Mouse (Mus musculus) heart, embryonic 11.5 days (tissue): Measurements from ENCODE around the gene Rpain. TPM values are rescaled to one million over a fixed set of nuclear protein-coding genes. Genes with fewer than 3 reads are reported as not detected.

Experiments used
- ATAC-seq: fragments of 200-750 bp; cut with Nextera tagmentation; replicated peaks from 2 replicates; pipeline ENCODE4 v1.8.0; 2017; ENCODE audit warnings: moderate library complexity; ENCODE audit not compliant: insufficient number of reproducible peaks, low FRiP score, low TSS enrichment
- H3K27ac ChIP-seq: fragments of 300-500 bp; sonication (generic); 2 replicates; pipeline ENCODE4 v1.5.1; 2014; ENCODE audit warnings: mild to moderate bottlenecking, low read depth, low read length
- H3K27me3 ChIP-seq: fragments of 300-500 bp; sonication (generic); 2 replicates; pipeline ENCODE4 v1.6.1; 2014; ENCODE audit warnings: mild to moderate bottlenecking, low read length, mixed read lengths; ENCODE audit not compliant: control insufficient read depth, insufficient read depth
- H3K36me3 ChIP-seq: fragments of 300-500 bp; sonication (generic); 2 replicates; pipeline ENCODE4 v1.6.1; 2014; ENCODE audit warnings: mild to moderate bottlenecking, low read length, moderate library complexity, mixed read lengths; ENCODE audit not compliant: control insufficient read depth, insufficient read depth
- H3K4me1 ChIP-seq: fragments of 300-500 bp; sonication (generic); 2 replicates; pipeline ENCODE4 v1.6.1; 2014; ENCODE audit warnings: low read length; ENCODE audit not compliant: control insufficient read depth, insufficient read depth
- H3K4me2 ChIP-seq: fragments of 300-500 bp; sonication (generic); 2 replicates; pipeline ENCODE4 v1.6.1; 2014; ENCODE audit warnings: mild to moderate bottlenecking, moderate library complexity
- H3K4me3 ChIP-seq: fragments of 300-500 bp; sonication (generic); 2 replicates; pipeline ENCODE4 v1.5.1; 2014; ENCODE audit warnings: low read depth, low read length
- H3K9ac ChIP-seq: fragments of 300-500 bp; sonication (generic); 2 replicates; pipeline ENCODE4 v1.6.1; 2014; ENCODE audit warnings: mild to moderate bottlenecking, low read depth, low read length, moderate library complexity
- H3K9me3 ChIP-seq: fragments of 300-500 bp; sonication (generic); replicated peaks from 2 replicates; pipeline ENCODE4 v1.6.1; 2016; ENCODE audit warnings: low read length; ENCODE audit not compliant: control insufficient read depth
- WGBS: fragments of 180-500 bp; shearing (Covaris S2); extraction: QIAGEN DNeasy Blood & Tissue Kit; methylation state at CpG from one replicate; pipeline ENCODE4 v1.1.7; 2014; ENCODE audit not compliant: insufficient replicate concordance; 5-methylcytosine and 5-hydroxymethylcytosine counted together
- polyA plus RNA-seq: library from polyadenylated mRNA; unstranded; fragments of >200 nt; fragmentation: Nextera tagmentation; extraction: Ambion mirVana; gene quantifications from 2 replicates; pipeline ENCODE4 v1.2.1, GENCODE M21; 2014

Gene Rpain
- polyA plus RNA-seq = 54.4 and 58.6 TPM in 2 replicates

DNA sequence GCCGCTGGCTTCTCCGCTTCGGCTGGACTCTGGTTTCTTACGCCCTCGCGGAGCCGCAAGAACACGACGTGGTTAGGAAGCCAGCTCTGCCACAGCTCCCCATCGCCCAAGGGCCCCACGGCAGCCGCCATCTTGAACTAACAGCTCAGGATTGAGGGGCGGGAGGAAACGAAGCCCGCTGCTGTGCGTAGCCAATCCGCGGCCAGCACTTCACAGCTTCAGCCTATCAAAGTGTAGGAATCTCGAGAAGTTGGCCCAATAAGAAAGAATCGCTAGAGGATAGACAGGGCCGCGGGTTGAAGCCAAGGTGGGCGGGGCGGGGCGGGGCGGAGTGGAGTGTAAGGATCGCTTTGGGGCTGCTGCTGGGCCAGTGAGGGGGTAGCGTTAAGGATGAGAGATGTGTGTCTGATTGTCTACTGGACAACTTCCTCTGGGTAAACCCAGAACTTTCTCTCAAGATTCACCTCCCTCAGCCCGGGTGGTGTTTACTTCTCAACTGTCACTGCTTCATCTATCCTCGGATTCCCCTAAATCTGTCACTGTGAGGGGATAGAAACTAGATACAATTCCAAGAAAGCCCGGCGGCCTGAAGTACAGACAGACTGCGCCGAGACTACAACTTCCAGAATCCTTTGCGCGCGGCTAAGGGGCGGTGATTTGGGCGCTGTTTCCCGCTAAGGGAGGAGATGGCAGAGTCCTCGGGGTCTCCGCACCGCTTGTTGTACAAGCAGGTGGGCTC, at the start of gene Rpain, which contains the start of gene Nup88:
TSS of gene Rpain (plus strand) at position 393 of the 739 bp plus-strand sequence.
TSS of gene Nup88 (minus strand) at position 153 of the 739 bp plus-strand sequence.
- WGBS = under 1% methylated on average over 43 of the region's 43 CpGs

DNA sequence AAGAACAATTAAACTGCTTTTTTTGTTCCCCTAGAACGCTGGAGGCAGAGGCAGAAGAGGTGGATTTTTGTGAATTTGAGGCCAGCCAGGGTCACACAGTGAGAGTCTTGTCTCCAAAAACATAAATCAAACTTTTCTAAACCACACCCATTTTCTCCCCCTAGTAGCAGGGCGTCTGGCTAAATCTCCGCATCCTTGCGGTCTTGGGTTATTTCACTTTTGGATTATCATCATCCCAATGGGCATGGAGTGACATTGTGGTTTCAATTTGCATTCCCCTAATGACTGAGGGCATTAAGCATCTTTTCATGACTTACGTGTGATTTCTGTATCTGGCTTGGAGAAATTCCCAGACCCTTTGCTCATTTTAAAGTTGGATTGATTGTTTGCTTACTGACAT, 38.6 kb upstream of the Rpain start:
- no peaks in the 10 kb centered on the region for H3K27me3 ChIP-seq
- ATAC-seq = no peak
- peaks cover 15% of the 10 kb centered on the region for H3K36me3 ChIP-seq
- no peak overlapping the region for H3K27ac ChIP-seq
- H3K9me3 ChIP-seq = no peaks in the 10 kb centered on the region
- no peak overlapping the region for H3K4me3 ChIP-seq
- 91% methylated on average over 5 of the region's 5 CpGs for WGBS
- no peak overlapping the region for H3K9ac ChIP-seq
- no peak overlapping the region for H3K4me2 ChIP-seq
- no peaks in the 10 kb centered on the region for H3K4me1 ChIP-seq

More for the DNA sequence above, at the start of gene Rpain, which contains the start of gene Nup88:
- no peaks in the 10 kb centered on the region for H3K9me3 ChIP-seq
- H3K4me2 ChIP-seq = peak within 1 kb of the TSS; percentile 85
- ATAC-seq = peak; percentile 95
- H3K4me3 ChIP-seq = peak within 1 kb of the TSS; percentile 96
- H3K27ac ChIP-seq = peak within 1 kb of the TSS; percentile 88
- H3K27me3 ChIP-seq = no peaks in the 10 kb centered on the region
- H3K4me1 ChIP-seq = peaks cover 12% of the 10 kb centered on the region
- peak within 1 kb of the TSS; percentile 92 for H3K9ac ChIP-seq
- peaks cover 7% of the 10 kb centered on the region; the same call in 1 of the 2 replicates for H3K36me3 ChIP-seq

DNA sequence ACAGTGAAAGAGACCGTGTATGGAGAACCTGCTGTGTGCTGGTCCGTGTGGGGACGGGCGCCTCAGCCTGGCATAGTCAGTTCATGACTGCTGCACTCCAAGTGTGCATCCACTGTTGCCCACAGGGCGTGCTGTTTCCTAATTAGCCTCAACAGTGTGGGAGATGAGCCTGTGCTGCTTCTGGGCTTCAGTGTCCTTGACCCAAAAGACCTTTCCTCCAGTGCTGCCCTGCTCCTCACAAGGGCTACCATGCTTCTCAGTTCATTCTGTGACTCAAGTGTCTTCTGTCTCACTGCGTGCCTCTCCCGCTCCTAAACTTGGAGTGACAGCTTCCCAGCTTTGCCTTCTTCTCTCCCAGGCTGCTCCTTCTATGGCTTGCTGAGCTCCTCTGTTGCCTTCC, 34.7 kb upstream of the Rpain start:
- Histone ChIP-seq H3K4me3 (no peak overlapping the region), H3K9ac (no peak overlapping the region), H3K4me1 (no peaks in the 10 kb centered on the region), H3K36me3 (peaks cover 18% of the 10 kb centered on the region), H3K4me2 (no peak overlapping the region), H3K27me3 (no peaks in the 10 kb centered on the region), H3K9me3 (no peaks in the 10 kb centered on the region), H3K27ac (no peak overlapping the region)
- no peak for ATAC-seq
- WGBS = 86% methylated on average over 7 of the region's 7 CpGs

DNA sequence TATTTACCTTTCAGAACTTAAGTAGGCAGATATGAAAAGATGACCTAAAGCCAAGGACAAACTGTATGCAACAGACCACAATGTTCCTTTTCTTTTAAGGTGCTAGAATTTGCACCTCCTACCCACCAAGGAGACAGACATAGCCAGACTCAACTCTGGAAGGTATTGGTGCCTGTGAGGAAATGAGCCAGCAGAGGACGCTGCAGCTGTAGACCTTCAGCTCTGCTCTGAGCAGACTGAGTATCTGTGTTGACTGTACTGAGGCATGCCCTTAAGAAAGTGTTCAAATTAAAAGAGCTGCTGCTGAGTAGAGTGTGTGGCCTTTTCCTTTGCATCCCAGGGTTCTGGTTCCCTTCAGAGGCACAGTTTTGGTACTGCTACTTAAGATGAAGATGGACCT, 27.4 kb upstream of the Rpain start:
- Histone ChIP-seq H3K36me3 (peaks cover 37% of the 10 kb centered on the region), H3K9me3 (no peaks in the 10 kb centered on the region), H3K4me2 (no peak overlapping the region), H3K27ac (no peak overlapping the region), H3K4me1 (no peaks in the 10 kb centered on the region), H3K4me3 (no peak overlapping the region), H3K9ac (no peak overlapping the region), H3K27me3 (no peaks in the 10 kb centered on the region)
- 82% methylated on average over 1 of the region's 1 CpGs for WGBS
- no peak for ATAC-seq

DNA sequence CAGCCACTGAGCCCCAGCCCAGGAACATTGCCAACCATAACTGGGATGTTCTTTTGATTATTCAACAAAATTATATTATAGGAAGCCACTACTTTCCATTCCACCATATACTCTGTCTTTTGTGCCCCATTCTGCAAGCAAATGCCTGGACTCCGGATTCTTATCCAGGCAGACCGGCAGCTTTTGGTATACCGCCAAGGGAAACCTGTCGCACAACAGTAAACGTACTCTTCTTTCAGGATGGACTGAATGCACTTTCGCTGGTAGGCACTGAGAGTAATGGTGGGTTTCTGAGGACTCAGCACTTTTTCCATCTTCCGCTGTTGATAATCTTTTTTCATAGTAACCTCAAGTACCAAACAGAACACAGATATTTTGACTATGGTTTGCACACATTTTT, 26.4 kb upstream of the Rpain start:
- Histone ChIP-seq H3K4me3 (no peak overlapping the region), H3K4me2 (no peak overlapping the region), H3K36me3 (peaks cover 41% of the 10 kb centered on the region), H3K9me3 (no peaks in the 10 kb centered on the region), H3K27ac (no peak overlapping the region), H3K9ac (no peak overlapping the region), H3K4me1 (no peaks in the 10 kb centered on the region), H3K27me3 (no peaks in the 10 kb centered on the region)
- WGBS = 94% methylated on average over 7 of the region's 7 CpGs
- ATAC-seq = no peak

DNA sequence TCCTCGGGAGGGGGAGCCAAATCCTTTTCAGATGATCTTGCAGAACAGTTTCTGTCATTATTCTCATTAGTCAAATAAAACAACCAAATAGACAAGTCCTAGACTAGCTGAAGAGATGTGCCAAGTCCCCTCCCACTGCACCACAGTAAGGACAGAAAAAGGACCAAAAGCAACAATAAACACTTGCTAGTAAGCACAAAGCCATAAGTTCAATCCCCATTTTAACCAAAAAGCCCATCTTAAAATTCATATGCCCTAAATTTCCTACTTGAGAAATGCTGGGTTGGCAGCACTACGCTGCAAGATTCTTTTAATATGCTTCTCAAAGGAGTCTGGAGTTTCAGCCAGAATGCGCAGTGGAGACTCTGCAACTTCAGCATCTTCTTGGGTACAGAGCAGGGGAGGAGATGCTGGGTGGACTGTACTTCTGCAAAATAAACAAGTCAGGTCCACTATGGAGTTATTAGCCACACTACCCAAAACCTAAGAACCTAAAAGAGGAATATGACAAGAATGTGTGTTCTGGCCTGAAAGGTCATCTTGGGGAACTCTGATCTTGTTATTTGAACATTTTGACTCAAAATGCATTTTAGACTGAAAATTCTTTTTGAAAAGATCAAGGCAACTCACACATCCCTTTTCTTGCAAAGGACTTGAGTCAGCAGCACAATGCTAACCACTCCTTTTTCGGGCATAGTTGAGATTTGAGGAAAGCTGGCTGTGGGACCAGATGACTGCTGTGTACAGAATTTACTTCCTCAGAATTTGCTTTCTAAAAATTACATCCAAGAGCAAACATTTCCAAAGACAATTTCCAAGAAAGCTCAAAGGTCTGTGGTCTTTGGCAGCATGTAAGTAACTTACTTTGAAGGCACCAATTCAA, 24.8 kb upstream of the Rpain start:
- 87% methylated on average over 4 of the region's 4 CpGs for WGBS
- ATAC-seq = no peak
- Histone ChIP-seq H3K27ac (no peak overlapping the region), H3K4me2 (no peak overlapping the region), H3K27me3 (no peaks in the 10 kb centered on the region), H3K36me3 (peaks cover 47% of the 10 kb centered on the region), H3K9ac (no peak overlapping the region), H3K4me3 (no peak overlapping the region), H3K9me3 (no peaks in the 10 kb centered on the region), H3K4me1 (no peaks in the 10 kb centered on the region)

DNA sequence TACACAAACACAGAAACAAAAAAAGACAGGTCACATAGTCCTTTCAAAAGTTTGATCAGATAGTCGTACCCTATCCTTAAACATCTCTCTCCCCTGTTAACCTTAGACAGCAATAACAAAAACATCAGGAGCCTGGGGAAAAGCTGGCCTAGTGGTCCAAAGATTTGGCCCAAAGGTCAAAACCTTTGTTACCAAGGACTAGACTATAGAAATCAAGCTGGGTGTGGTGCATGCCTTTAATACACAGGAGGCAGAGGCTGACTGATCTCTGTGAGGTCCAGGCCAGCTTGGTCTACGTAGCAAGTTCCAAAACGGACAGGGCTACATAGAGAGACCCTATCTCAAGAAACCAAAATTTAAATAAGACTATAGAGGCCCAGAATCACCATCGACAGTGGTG, 15.3 kb upstream of the Rpain start:
- no peak overlapping the region for H3K4me3 ChIP-seq
- H3K27me3 ChIP-seq = no peaks in the 10 kb centered on the region
- H3K9me3 ChIP-seq = no peaks in the 10 kb centered on the region
- no peaks in the 10 kb centered on the region for H3K4me1 ChIP-seq
- no peak for ATAC-seq
- WGBS = 90% methylated on average over 4 of the region's 4 CpGs
- peaks cover 51% of the 10 kb centered on the region for H3K36me3 ChIP-seq
- H3K9ac ChIP-seq = no peak overlapping the region
- no peak overlapping the region for H3K27ac ChIP-seq
- H3K4me2 ChIP-seq = no peak overlapping the region

DNA sequence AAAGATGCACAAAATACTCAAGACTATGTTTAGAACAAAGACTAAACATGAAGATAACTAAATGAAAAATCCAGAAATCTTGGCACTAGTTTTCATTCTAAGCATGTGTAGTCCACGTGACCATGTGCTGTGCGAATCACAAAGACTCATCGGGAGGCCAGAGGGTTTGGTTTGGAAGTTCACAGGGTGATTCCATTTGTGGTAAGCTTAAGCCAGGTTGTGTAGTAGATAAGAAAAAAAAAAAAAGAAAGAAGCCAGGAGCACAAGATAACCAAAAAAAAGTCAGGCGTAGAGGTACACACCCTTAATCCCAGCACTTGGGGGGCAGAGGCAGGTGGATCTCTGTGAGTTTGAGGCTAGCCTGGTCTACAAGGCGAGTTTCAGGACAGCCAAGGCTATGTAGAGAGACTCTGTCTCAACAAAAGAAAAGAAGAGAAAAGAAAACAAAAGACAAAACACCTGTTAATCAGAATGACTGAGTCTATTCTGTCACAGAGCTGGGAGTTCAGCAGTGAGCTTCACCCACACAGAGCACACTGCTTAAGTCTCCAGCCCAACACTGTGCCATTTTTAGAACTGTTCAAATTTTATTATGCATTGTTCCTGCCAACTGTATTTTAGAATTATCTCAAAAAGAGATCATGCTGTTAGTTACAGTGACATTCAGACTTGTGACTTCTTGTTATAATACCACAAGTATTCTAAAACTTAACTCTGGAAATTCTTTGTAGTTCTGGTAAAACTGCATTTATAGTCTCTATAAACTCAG, 9.0 kb upstream of the Rpain start:
- Histone ChIP-seq H3K4me3 (no peak overlapping the region), H3K9me3 (no peaks in the 10 kb centered on the region), H3K27me3 (no peaks in the 10 kb centered on the region), H3K27ac (no peak overlapping the region), H3K9ac (no peak overlapping the region), H3K4me2 (no peak overlapping the region), H3K36me3 (peaks cover 49% of the 10 kb centered on the region), H3K4me1 (no peaks in the 10 kb centered on the region)
- no peak for ATAC-seq
- 85% methylated on average over 5 of the region's 5 CpGs for WGBS
